Mouse (Mus musculus): ENCODE results near the gene Dapp1. TPM values are rescaled to one million over a fixed set of nuclear protein-coding genes. Genes with fewer than 3 reads are reported as not detected.
"Not testable (repeated sequence)": the region's sequence is repeated elsewhere in the genome, so short reads cannot be mapped to it uniquely, and the experiment has no call there.

The Dapp1 gene
- polyA plus RNA-seq, 1 experiment from 2014 or later, result 24.0 TPM

GRCm38 (mm10) chr3:137968105-137968819 is 13.1 kb downstream of the Dapp1 start:
- Histone ChIP-seq H3K4me1 (replicated peaks; ENCODE audit: control insufficient read depth, insufficient read depth) (no peaks in the 10 kb centered on the region), H3K9me3 (ENCODE audit: control insufficient read depth, low read length) (no peaks in the 10 kb centered on the region), H3K27ac (replicated peaks) (0 out of 2 replicates have a peak overlapping the region, but pooled peaks have one; percentile 9), H3K9ac (ENCODE audit: low read length) (no peak overlapping the region), H3K27me3 (ENCODE audit: control insufficient read depth, insufficient read depth, low read length) (no peaks in the 10 kb centered on the region), H3K4me2 (replicated peaks; ENCODE audit: low read depth) (no peak overlapping the region), H3K4me3 (ENCODE audit: low read depth, low read length) (no peak overlapping the region), H3K36me3 (ENCODE audit: control insufficient read depth, insufficient read depth, low read length) (no peaks in the 10 kb centered on the region)
- 70% methylated on average over 14 of the region's 14 CpGs for WGBS
- DNase-seq (ENCODE audit: low spot score) (no peak), ATAC-seq (ENCODE audit: low FRiP score, low TSS enrichment) (no peak)
- TF ChIP-seq CTCF (IDR thresholded peaks at IDR 0.05; ENCODE audit: low read depth) (no peak), EP300 (optimal IDR thresholded peaks at IDR 0.05) (no peak)

- not testable (repeated sequence) for H3K4me3 ChIP-seq (ENCODE audit: low read depth, low read length); H3K4me2 ChIP-seq (replicated peaks; ENCODE audit: low read depth); H3K9ac ChIP-seq (ENCODE audit: low read length); H3K9me3 ChIP-seq (ENCODE audit: control insufficient read depth, low read length); H3K36me3 ChIP-seq (ENCODE audit: control insufficient read depth, insufficient read depth, low read length); H3K4me1 ChIP-seq (replicated peaks; ENCODE audit: control insufficient read depth, insufficient read depth); ATAC-seq (ENCODE audit: low FRiP score, low TSS enrichment); H3K27ac ChIP-seq (replicated peaks); DNase-seq (ENCODE audit: low spot score); H3K27me3 ChIP-seq (ENCODE audit: control insufficient read depth, insufficient read depth, low read length)
- WGBS, result 73% methylated on average over 1 of the region's 1 CpGs
Measured at GRCm38 (mm10) chr3:137964014-137964413, 17.3 kb downstream of the Dapp1 start.

- Histone ChIP-seq H3K27ac (replicated peaks) (no peak overlapping the region), H3K4me3 (ENCODE audit: low read depth, low read length) (no peak overlapping the region), H3K4me1 (replicated peaks; ENCODE audit: control insufficient read depth, insufficient read depth) (no peaks in the 10 kb centered on the region), H3K27me3 (ENCODE audit: control insufficient read depth, insufficient read depth, low read length) (no peaks in the 10 kb centered on the region), H3K4me2 (replicated peaks; ENCODE audit: low read depth) (no peak overlapping the region), H3K9me3 (ENCODE audit: control insufficient read depth, low read length) (no peaks in the 10 kb centered on the region), H3K9ac (ENCODE audit: low read length) (no peak overlapping the region), H3K36me3 (ENCODE audit: control insufficient read depth, insufficient read depth, low read length) (no peaks in the 10 kb centered on the region)
- no peak for DNase-seq (ENCODE audit: low spot score)
- ATAC-seq (ENCODE audit: low FRiP score, low TSS enrichment), result no peak
- no peak for TF ChIP-seq EP300 (optimal IDR thresholded peaks at IDR 0.05)
- WGBS, result 72% methylated on average over 8 of the region's 8 CpGs
Measured at GRCm38 (mm10) chr3:137963508-137963907, 17.8 kb downstream of the Dapp1 start.

GRCm38 (mm10) chr3:137961736-137962385 is 19.5 kb downstream of the Dapp1 start:
- Histone ChIP-seq H3K4me3 (ENCODE audit: low read depth, low read length) (no peak overlapping the region), H3K9ac (ENCODE audit: low read length) (no peak overlapping the region), H3K9me3 (ENCODE audit: control insufficient read depth, low read length) (no peaks in the 10 kb centered on the region), H3K4me2 (replicated peaks; ENCODE audit: low read depth) (no peak overlapping the region), H3K36me3 (ENCODE audit: control insufficient read depth, insufficient read depth, low read length) (no peaks in the 10 kb centered on the region), H3K27ac (replicated peaks) (no peak overlapping the region), H3K27me3 (ENCODE audit: control insufficient read depth, insufficient read depth, low read length) (no peaks in the 10 kb centered on the region), H3K4me1 (replicated peaks; ENCODE audit: control insufficient read depth, insufficient read depth) (no peaks in the 10 kb centered on the region)
- ATAC-seq (ENCODE audit: low FRiP score, low TSS enrichment) (peak; percentile 62; the same call in 1 of the 2 replicates), DNase-seq (ENCODE audit: low spot score) (peak; percentile 31)
- TF ChIP-seq CTCF (IDR thresholded peaks at IDR 0.05; ENCODE audit: low read depth), result no peak
- no peak for TF ChIP-seq EP300 (optimal IDR thresholded peaks at IDR 0.05)
- 55% methylated on average over 8 of the region's 8 CpGs for whole genome bisulfite sequencing

- Histone ChIP-seq H3K4me1 (replicated peaks; ENCODE audit: control insufficient read depth, insufficient read depth) (no peaks in the 10 kb centered on the region; the same call in 1 of the 2 replicates), H3K27ac (replicated peaks) (no peak overlapping the region), H3K4me3 (ENCODE audit: low read depth, low read length) (no peak overlapping the region), H3K36me3 (ENCODE audit: control insufficient read depth, insufficient read depth, low read length) (no peaks in the 10 kb centered on the region), H3K4me2 (replicated peaks; ENCODE audit: low read depth) (no peak overlapping the region), H3K9me3 (ENCODE audit: control insufficient read depth, low read length) (no peaks in the 10 kb centered on the region), H3K27me3 (ENCODE audit: control insufficient read depth, insufficient read depth, low read length) (no peaks in the 10 kb centered on the region), H3K9ac (ENCODE audit: low read length) (no peak overlapping the region)
- no peak for ATAC-seq (ENCODE audit: low FRiP score, low TSS enrichment)
- no peak for TF ChIP-seq EP300 (optimal IDR thresholded peaks at IDR 0.05)
- TF ChIP-seq CTCF (IDR thresholded peaks at IDR 0.05; ENCODE audit: low read depth), result no peak
- DNase-seq (ENCODE audit: low spot score), result no peak
- 81% methylated on average over 4 of the region's 4 CpGs for WGBS
Measured at GRCm38 (mm10) chr3:137959456-137959855, 21.9 kb downstream of the Dapp1 start.

GRCm38 (mm10) chr3:137958352-137958751 is 23.0 kb downstream of the Dapp1 start:
- no peak for ATAC-seq (ENCODE audit: low FRiP score, low TSS enrichment)
- DNase-seq (ENCODE audit: low spot score), result no peak
- no peak overlapping the region for H3K4me2 ChIP-seq (replicated peaks; ENCODE audit: low read depth)
- peaks cover 3% of the 10 kb centered on the region; the same call in 1 of the 2 replicates for H3K4me1 ChIP-seq (replicated peaks; ENCODE audit: control insufficient read depth, insufficient read depth)
- H3K36me3 ChIP-seq (ENCODE audit: control insufficient read depth, insufficient read depth, low read length), result no peaks in the 10 kb centered on the region
- TF ChIP-seq CTCF (IDR thresholded peaks at IDR 0.05; ENCODE audit: low read depth) (no peak), EP300 (optimal IDR thresholded peaks at IDR 0.05) (no peak)
- no peaks in the 10 kb centered on the region for H3K9me3 ChIP-seq (ENCODE audit: control insufficient read depth, low read length)
- no peak overlapping the region for H3K9ac ChIP-seq (ENCODE audit: low read length)
- H3K4me3 ChIP-seq (ENCODE audit: low read depth, low read length), result no peak overlapping the region
- 97% methylated on average over 4 of the region's 4 CpGs for WGBS
- no peaks in the 10 kb centered on the region for H3K27me3 ChIP-seq (ENCODE audit: control insufficient read depth, insufficient read depth, low read length)
- no peak overlapping the region for H3K27ac ChIP-seq (replicated peaks)

Data from stomach, postnatal 0 days (tissue).